8 mouse cellular contexts compared by ENCODE assay signal in the genomic region with DNA sequence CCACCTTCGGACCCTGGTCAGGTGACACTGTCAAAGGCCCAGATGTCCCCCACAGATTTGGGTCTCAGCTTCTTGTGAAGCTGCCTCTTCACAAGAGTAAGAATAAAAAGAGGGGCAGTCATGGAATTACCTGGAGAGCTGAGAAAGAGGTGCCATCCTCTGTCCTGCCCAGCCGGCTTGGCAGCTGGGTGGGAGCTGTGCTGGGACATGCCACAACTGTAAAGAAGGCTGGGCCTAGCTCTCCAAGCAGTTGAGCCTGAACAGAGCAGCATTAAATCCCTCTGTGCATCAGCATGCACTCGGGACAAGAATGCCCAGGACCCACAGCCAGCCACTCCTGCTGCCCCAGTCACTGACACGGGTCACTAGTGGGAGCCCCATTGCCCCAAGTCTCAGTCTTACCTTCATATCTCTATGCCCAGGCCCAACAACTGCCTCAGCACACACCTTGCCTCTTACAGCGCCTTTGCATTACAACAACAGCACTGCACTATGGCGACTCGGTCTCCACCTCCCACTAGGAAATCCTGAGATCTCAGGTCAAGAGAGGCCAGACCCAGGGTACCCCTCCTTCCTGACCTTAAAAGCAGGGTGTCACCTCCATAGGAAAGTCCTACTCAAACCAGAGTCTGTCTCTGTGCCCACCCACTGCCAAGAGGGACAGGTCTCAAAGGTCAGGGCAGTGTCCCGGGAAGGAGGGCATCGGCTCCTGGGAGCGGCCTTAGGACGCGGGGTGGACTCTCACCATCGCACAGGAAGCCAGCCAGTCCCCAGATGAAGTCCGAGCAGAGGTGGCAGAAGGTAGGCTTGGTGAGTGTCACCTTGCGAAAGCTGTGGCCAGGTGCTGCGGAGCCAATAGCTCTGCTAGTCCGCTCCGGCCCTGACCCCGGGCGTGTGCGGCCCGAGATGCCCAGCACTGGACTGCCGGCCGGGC. TPM values are rescaled to one million over a fixed set of nuclear protein-coding genes. Genes with fewer than 3 reads are reported as not detected.
DNase-seq lines count a peak whose midpoint lies in the region; ATAC-seq and TF ChIP-seq lines count a peak whose summit lies in the region.

Idua (plus strand) TSS at position 634 of the 934 bp plus-strand sequence.

- H3K36me3 ChIP-seq in ES-E14 (ENCODE audit: control insufficient read depth, insufficient read depth, low read length, poor library complexity, severe bottlenecking), result peaks cover 22% of the 10 kb centered on the region; the same call in 1 of the 2 replicates
- H3K36me3 ChIP-seq in hindbrain, embryonic 11.5 days (ENCODE audit: control insufficient read depth, insufficient read depth, low read length), result peaks cover 1% of the 10 kb centered on the region; the same call in 1 of the 2 replicates
- peaks cover 27% of the 10 kb centered on the region for H3K36me3 ChIP-seq in liver, embryonic 13.5 days
- H3K36me3 ChIP-seq in stomach, embryonic 15.5 days, result peaks cover 11% of the 10 kb centered on the region

- no peak within 1 kb of the TSS for H3K27ac ChIP-seq in ES-E14 (ENCODE audit: insufficient read depth, low read depth, low read length, poor library complexity, severe bottlenecking)
- H3K27ac ChIP-seq in embryonic fibroblast, embryonic 13.5 days (ENCODE audit: insufficient read depth, low read length), result no peak within 1 kb of the TSS
- H3K27ac ChIP-seq in hindbrain, embryonic 11.5 days (ENCODE audit: low read depth, low read length), result no peak within 1 kb of the TSS
- peak within 1 kb of the TSS; percentile 83 for H3K27ac ChIP-seq in liver, embryonic 13.5 days
- H3K27ac ChIP-seq in stomach, embryonic 15.5 days, result peak within 1 kb of the TSS; percentile 32; the same call in 1 of the 2 replicates

- ATAC-seq in hindbrain, embryonic 11.5 days (ENCODE audit: low FRiP score), result peak; percentile 25
- ATAC-seq in liver, embryonic 13.5 days (ENCODE audit: low read depth), result peak; percentile 63
- ATAC-seq in stomach, embryonic 15.5 days (ENCODE audit: insufficient read depth, low FRiP score, low read depth), result peak; percentile 47

- WGBS in hindbrain, embryonic 11.5 days, result 10% methylated on average over 24 of the region's 24 CpGs
- WGBS in liver, embryonic 13.5 days (ENCODE audit: insufficient replicate concordance), result 10% methylated on average over 24 of the region's 24 CpGs
- 10% methylated on average over 24 of the region's 24 CpGs for WGBS in stomach, embryonic 15.5 days

- in situ Hi-C loops in ES-E14 (cut with MboI; ENCODE audit: low sequenced_read_pairs in 2 of 2, unreplicated experiment in 2 of 2), result no loop called here

- intact Hi-C loops in gastrocnemius, postnatal 36 days (cut with DNase I), result no loop called here

- TF ChIP-seq POLR2A in embryonic fibroblast, embryonic 13.5 days (IDR thresholded peaks at IDR 0.05; ENCODE audit: low read depth, low read length), result no peak

- peak; percentile 70 for DNase-seq in kidney, adult 9 months
- DNase-seq in kidney, postnatal 4 days, result no peak
- no peak for DNase-seq in ES-E14 (ENCODE audit: low read depth, low spot score)
- DNase-seq in hindbrain, embryonic 11.5 days (ENCODE audit: low spot score), result no peak
- DNase-seq in liver, embryonic 13.5 days, result no peak
- no peak for DNase-seq in gastrocnemius, postnatal 36 days

- peak within 1 kb of the TSS; percentile 83 for H3K9ac ChIP-seq in ES-E14 (ENCODE audit: insufficient read depth, low read depth, low read length, poor library complexity, severe bottlenecking)
- H3K9ac ChIP-seq in hindbrain, embryonic 11.5 days (ENCODE audit: low read depth, low read length), result peak within 1 kb of the TSS; percentile 83
- H3K9ac ChIP-seq in liver, embryonic 13.5 days, result peak within 1 kb of the TSS; percentile 94
- H3K9ac ChIP-seq in stomach, embryonic 15.5 days, result peak within 1 kb of the TSS; percentile 91

- H3K27me3 ChIP-seq in hindbrain, embryonic 11.5 days (ENCODE audit: control insufficient read depth, insufficient read depth, low read length), result no peaks in the 10 kb centered on the region
- peaks cover 3% of the 10 kb centered on the region for H3K27me3 ChIP-seq in liver, embryonic 13.5 days
- no peaks in the 10 kb centered on the region for H3K27me3 ChIP-seq in stomach, embryonic 15.5 days (replicated peaks)

- H3K9me3 ChIP-seq in ES-E14 (ENCODE audit: control insufficient read depth, insufficient read depth, low read depth, low read length), result no peaks in the 10 kb centered on the region
- H3K9me3 ChIP-seq in hindbrain, embryonic 11.5 days (ENCODE audit: control insufficient read depth, low read length), result no peaks in the 10 kb centered on the region
- H3K9me3 ChIP-seq in liver, embryonic 13.5 days (replicated peaks), result no peaks in the 10 kb centered on the region
- no peaks in the 10 kb centered on the region for H3K9me3 ChIP-seq in stomach, embryonic 15.5 days

- peak within 1 kb of the TSS; percentile 95 to 99 for H3K4me3 ChIP-seq in ES-E14 (ENCODE audit: insufficient read depth in 1 of 2, low read depth in 1 of 2, low read length in 2 of 2, poor library complexity in 1 of 2, severe bottlenecking in 1 of 2)
- peak within 1 kb of the TSS; percentile 87 for H3K4me3 ChIP-seq in embryonic fibroblast, embryonic 13.5 days (ENCODE audit: insufficient read depth, low read length)
- H3K4me3 ChIP-seq in hindbrain, embryonic 11.5 days (ENCODE audit: low read depth, low read length), result peak within 1 kb of the TSS; percentile 78
- H3K4me3 ChIP-seq in liver, embryonic 13.5 days (replicated peaks), result peak within 1 kb of the TSS; percentile 86
- H3K4me3 ChIP-seq in stomach, embryonic 15.5 days (replicated peaks), result peak within 1 kb of the TSS; percentile 85

- TF ChIP-seq CTCF in embryonic fibroblast, embryonic 13.5 days (IDR thresholded peaks at IDR 0.05; ENCODE audit: borderline replicate concordance, insufficient read depth, low read length), result no peak

- H3K4me1 ChIP-seq in ES-E14 (ENCODE audit: control insufficient read depth in 2 of 2, insufficient read depth in 2 of 2, low read length in 2 of 2, poor library complexity in 1 of 2), result peaks cover 0 to 8% of the 10 kb centered on the region in 2 experiments; a peak in 1 of 4 replicates
- H3K4me1 ChIP-seq in embryonic fibroblast, embryonic 13.5 days (ENCODE audit: control insufficient read depth, insufficient read depth, low read length), result no peaks in the 10 kb centered on the region
- 0 out of 2 replicates have a peak, but pooled peaks cover 5% of the 10 kb centered on the region for H3K4me1 ChIP-seq in hindbrain, embryonic 11.5 days (replicated peaks; ENCODE audit: control insufficient read depth, insufficient read depth, low read length)
- peaks cover 35% of the 10 kb centered on the region for H3K4me1 ChIP-seq in liver, embryonic 13.5 days (replicated peaks)
- H3K4me1 ChIP-seq in stomach, embryonic 15.5 days, result peaks cover 12% of the 10 kb centered on the region

- peak within 1 kb of the TSS; percentile 91 for H3K4me2 ChIP-seq in hindbrain, embryonic 11.5 days (replicated peaks; ENCODE audit: low read depth, low read length)
- H3K4me2 ChIP-seq in liver, embryonic 13.5 days, result peak within 1 kb of the TSS; percentile 95
- H3K4me2 ChIP-seq in stomach, embryonic 15.5 days, result peak within 1 kb of the TSS; percentile 91

TF ChIP-seq in ES-E14, 5 proteins besides CTCF, POLR2A, EP300 and RAD21:
- TF ChIP-seq ZNF384 (IDR thresholded peaks at IDR 0.05; ENCODE audit: low read depth, low read length) (no peak), HCFC1 (IDR thresholded peaks at IDR 0.05; ENCODE audit: borderline replicate concordance, insufficient read depth, low read length) (no peak), ZC3H11A (IDR thresholded peaks at IDR 0.05; ENCODE audit: borderline replicate concordance, low read depth, low read length) (no peak)

RNA-seq across cellular contexts. Expression of gene Idua, which starts in this region (rescaled TPM):
- total RNA-seq in ES-E14 (2012; rRNA removed), result 3.7 and 5.2 TPM in 2 replicates
- 17.9 and 18.6 TPM in 2 replicates for polyA plus RNA-seq in embryonic fibroblast, embryonic 13.5 days (2011; ENCODE audit: insufficient read length, low read depth, missing spikeins)
- 8.7 and 9.4 TPM in 2 replicates for polyA plus RNA-seq in hindbrain, embryonic 11.5 days (2014; fragmentation: Nextera tagmentation; extraction: Ambion mirVana)
- polyA plus RNA-seq in liver, embryonic 13.5 days (2015; fragmentation: Nextera tagmentation; extraction: Ambion mirVana), result 3.4 and 3.8 TPM in 2 replicates
- 13.4 and 13.9 TPM in 2 replicates for polyA plus RNA-seq in stomach, embryonic 15.5 days (2015; fragmentation: Nextera tagmentation; extraction: Ambion mirVana)
- 1 to 10 TPM; 7.2 to 8.9 TPM for total RNA-seq in gastrocnemius, postnatal 36 days (2021)

Comparison
In these comparisons a context has a peak if more than half of its experiments do, and no peak if none do; other contexts are left out.
1. H3K27ac ChIP-seq: peak in liver, embryonic 13.5 days (single experiment) and stomach, embryonic 15.5 days (single experiment); none in ES-E14 (single experiment), embryonic fibroblast, embryonic 13.5 days (single experiment) and hindbrain, embryonic 11.5 days (single experiment).
2. Peak in every context shown above with its lines, with median percentiles within 50 percentile points of each other: H3K4me3 ChIP-seq, H3K9ac ChIP-seq, ATAC-seq and H3K4me2 ChIP-seq.